Mouse (Mus musculus): ENCODE measurements around the gene Arhgap9. TPM values are rescaled to one million over a fixed set of nuclear protein-coding genes. Genes with fewer than 3 reads are reported as not detected.
A peak's percentile ranks its signal among the peaks of the same experiment; 100 is the strongest.

Arhgap9 gene
- polyA plus RNA-seq, 1 experiment from 2014 or later: 5.5 TPM

GRCm38 (mm10) chr10:127349810-127350209, 28.0 kb downstream of the Arhgap9 start:
- no peaks in the 10 kb centered on the region for H3K36me3 ChIP-seq
- H3K9me3 ChIP-seq (replicated peaks): no peaks in the 10 kb centered on the region
- 84% methylated on average over 8 of the region's 8 CpGs for WGBS
- no peak for DNase-seq (ENCODE audit: low spot score)
- no peak overlapping the region for H3K4me3 ChIP-seq
- H3K4me1 ChIP-seq: peaks cover 19% of the 10 kb centered on the region
- H3K27me3 ChIP-seq (ENCODE audit: low read depth, poor library complexity, severe bottlenecking): peaks cover 20% of the 10 kb centered on the region
- H3K27ac ChIP-seq: no peak overlapping the region

GRCm38 (mm10) chr10:127350594-127351284, 29.0 kb downstream of the Arhgap9 start:
- peak overlapping the region; percentile 41 for H3K4me3 ChIP-seq

GRCm38 (mm10) chr10:127351285-127351595, 29.5 kb downstream of the Arhgap9 start:
- WGBS: 81% methylated on average over 8 of the region's 8 CpGs

More at GRCm38 (mm10) chr10:127350594-127351284, 29.0 kb downstream of the Arhgap9 start:
- H3K36me3 ChIP-seq: no peaks in the 10 kb centered on the region
- H3K27me3 ChIP-seq (ENCODE audit: low read depth, poor library complexity, severe bottlenecking): peaks cover 20% of the 10 kb centered on the region
- H3K4me1 ChIP-seq: peaks cover 19% of the 10 kb centered on the region
- WGBS: 15% methylated on average over 24 of the region's 24 CpGs
- peak overlapping the region; percentile 63 for H3K27ac ChIP-seq
- DNase-seq (ENCODE audit: low spot score): peak; percentile 87
- H3K9me3 ChIP-seq (replicated peaks): no peaks in the 10 kb centered on the region

GRCm38 (mm10) chr10:127351719-127352118, 30.0 kb downstream of the Arhgap9 start:
- peaks cover 20% of the 10 kb centered on the region for H3K27me3 ChIP-seq (ENCODE audit: low read depth, poor library complexity, severe bottlenecking)
- 68% methylated on average over 8 of the region's 8 CpGs for WGBS
- peaks cover 19% of the 10 kb centered on the region for H3K4me1 ChIP-seq
- no peaks in the 10 kb centered on the region for H3K9me3 ChIP-seq (replicated peaks)
- no peaks in the 10 kb centered on the region for H3K36me3 ChIP-seq
- DNase-seq (ENCODE audit: low spot score): no peak
- no peak overlapping the region; the same call in 1 of the 2 replicates for H3K27ac ChIP-seq
- no peak overlapping the region for H3K4me3 ChIP-seq

More at GRCm38 (mm10) chr10:127351285-127351595, 29.5 kb downstream of the Arhgap9 start:
- peaks cover 20% of the 10 kb centered on the region for H3K27me3 ChIP-seq (ENCODE audit: low read depth, poor library complexity, severe bottlenecking)
- peak overlapping the region; percentile 63 for H3K27ac ChIP-seq
- no peaks in the 10 kb centered on the region for H3K36me3 ChIP-seq
- H3K4me1 ChIP-seq: peaks cover 19% of the 10 kb centered on the region
- H3K4me3 ChIP-seq: peak overlapping the region; percentile 41
- no peaks in the 10 kb centered on the region for H3K9me3 ChIP-seq (replicated peaks)
- no peak for DNase-seq (ENCODE audit: low spot score)

GRCm38 (mm10) chr10:127352187-127352586, 30.4 kb downstream of the Arhgap9 start:
- H3K36me3 ChIP-seq: no peaks in the 10 kb centered on the region
- no peak for DNase-seq (ENCODE audit: low spot score)
- no peak overlapping the region for H3K27ac ChIP-seq
- H3K4me1 ChIP-seq: peaks cover 19% of the 10 kb centered on the region
- H3K27me3 ChIP-seq (ENCODE audit: low read depth, poor library complexity, severe bottlenecking): peaks cover 20% of the 10 kb centered on the region
- H3K4me3 ChIP-seq: no peak overlapping the region
- H3K9me3 ChIP-seq (replicated peaks): no peaks in the 10 kb centered on the region
- 86% methylated on average over 9 of the region's 9 CpGs for WGBS

GRCm38 (mm10) chr10:127352766-127353165, 31.0 kb downstream of the Arhgap9 start:
- no peak overlapping the region for H3K27ac ChIP-seq
- no peak for DNase-seq (ENCODE audit: low spot score)
- H3K9me3 ChIP-seq (replicated peaks): no peaks in the 10 kb centered on the region
- peaks cover 20% of the 10 kb centered on the region for H3K27me3 ChIP-seq (ENCODE audit: low read depth, poor library complexity, severe bottlenecking)
- H3K4me1 ChIP-seq: peaks cover 19% of the 10 kb centered on the region
- 90% methylated on average over 11 of the region's 11 CpGs for WGBS
- no peak overlapping the region for H3K4me3 ChIP-seq
- no peaks in the 10 kb centered on the region for H3K36me3 ChIP-seq

- no peak for DNase-seq (ENCODE audit: low spot score)
- Histone ChIP-seq H3K4me1 (peaks cover 19% of the 10 kb centered on the region), H3K4me3 (no peak within 1 kb of the TSS), H3K9me3 (replicated peaks) (no peaks in the 10 kb centered on the region), H3K36me3 (no peaks in the 10 kb centered on the region), H3K27ac (no peak within 1 kb of the TSS), H3K27me3 (ENCODE audit: low read depth, poor library complexity, severe bottlenecking) (peaks cover 20% of the 10 kb centered on the region)
- WGBS: 86% methylated on average over 18 of the region's 18 CpGs
Measured at GRCm38 (mm10) chr10:127353909-127354895, 32.4 kb downstream of the Arhgap9 start, which contains the start of gene Inhbe. Gene Inhbe (minus strand): TSS chr10:127354411.

GRCm38 (mm10) chr10:127355336-127355735, 33.6 kb downstream of the Arhgap9 start:
- no peak for DNase-seq (ENCODE audit: low spot score)
- Histone ChIP-seq H3K4me3 (no peak overlapping the region), H3K36me3 (no peaks in the 10 kb centered on the region), H3K27ac (no peak overlapping the region), H3K4me1 (peaks cover 16% of the 10 kb centered on the region), H3K9me3 (replicated peaks) (no peaks in the 10 kb centered on the region), H3K27me3 (ENCODE audit: low read depth, poor library complexity, severe bottlenecking) (peaks cover 13% of the 10 kb centered on the region)
- WGBS: 83% methylated on average over 10 of the region's 10 CpGs

GRCm38 (mm10) chr10:127360714-127361113, 39.0 kb downstream of the Arhgap9 start:
- H3K4me3 ChIP-seq: no peak overlapping the region
- no peaks in the 10 kb centered on the region for H3K9me3 ChIP-seq (replicated peaks)
- H3K27me3 ChIP-seq (ENCODE audit: low read depth, poor library complexity, severe bottlenecking): no peaks in the 10 kb centered on the region
- H3K36me3 ChIP-seq: no peaks in the 10 kb centered on the region
- no peak for DNase-seq (ENCODE audit: low spot score)
- 92% methylated on average over 3 of the region's 3 CpGs for WGBS
- H3K27ac ChIP-seq: no peak overlapping the region
- H3K4me1 ChIP-seq: no peaks in the 10 kb centered on the region

GRCm38 (mm10) chr10:127367116-127367515, 45.4 kb downstream of the Arhgap9 start:
- Histone ChIP-seq H3K9me3 (replicated peaks) (no peaks in the 10 kb centered on the region), H3K27ac (no peak overlapping the region), H3K4me1 (peaks cover 13% of the 10 kb centered on the region), H3K36me3 (no peaks in the 10 kb centered on the region), H3K4me3 (no peak overlapping the region), H3K27me3 (ENCODE audit: low read depth, poor library complexity, severe bottlenecking) (no peaks in the 10 kb centered on the region)
- WGBS: 85% methylated on average over 5 of the region's 5 CpGs
- DNase-seq (ENCODE audit: low spot score): no peak

- 95% methylated on average over 2 of the region's 2 CpGs for WGBS
- no peak overlapping the region for H3K4me3 ChIP-seq
Measured at GRCm38 (mm10) chr10:127368273-127368672, 46.5 kb downstream of the Arhgap9 start.

GRCm38 (mm10) chr10:127369834-127370820, 48.4 kb downstream of the Arhgap9 start, which contains the start of gene Inhbc:
Gene Inhbc (minus strand): TSS chr10:127370431.
- Histone ChIP-seq H3K4me1 (peaks cover 13% of the 10 kb centered on the region), H3K36me3 (no peaks in the 10 kb centered on the region), H3K9me3 (replicated peaks) (no peaks in the 10 kb centered on the region), H3K27ac (no peak within 1 kb of the TSS), H3K27me3 (ENCODE audit: low read depth, poor library complexity, severe bottlenecking) (no peaks in the 10 kb centered on the region), H3K4me3 (no peak within 1 kb of the TSS)
- no peak for DNase-seq (ENCODE audit: low spot score)
- WGBS: 81% methylated on average over 22 of the region's 22 CpGs

More at GRCm38 (mm10) chr10:127368273-127368672, 46.5 kb downstream of the Arhgap9 start:
- Histone ChIP-seq H3K27me3 (ENCODE audit: low read depth, poor library complexity, severe bottlenecking) (no peaks in the 10 kb centered on the region), H3K27ac (no peak overlapping the region), H3K9me3 (replicated peaks) (no peaks in the 10 kb centered on the region), H3K36me3 (no peaks in the 10 kb centered on the region), H3K4me1 (peaks cover 13% of the 10 kb centered on the region)
- DNase-seq (ENCODE audit: low spot score): no peak
